Mouse (Mus musculus) subcutaneous adipose tissue, adult 2 months (tissue): ENCODE data around the gene Gm49510. TPM values are rescaled to one million over a fixed set of nuclear protein-coding genes. Genes with fewer than 3 reads are reported as not detected.

Source experiments
- polyA plus RNA-seq: library from polyadenylated mRNA; depleted of rRNA; stranded (reverse); fragments of >200 nt; gene quantifications from 2 replicates; pipeline ENCODE4 v1.2.3, GENCODE M21; 2012; ENCODE audit warnings: low replicate concordance; rRNA removed

Gene Gm49510
- polyA plus RNA-seq, result 0.04 and 0.08 TPM in 2 replicates

DNA sequence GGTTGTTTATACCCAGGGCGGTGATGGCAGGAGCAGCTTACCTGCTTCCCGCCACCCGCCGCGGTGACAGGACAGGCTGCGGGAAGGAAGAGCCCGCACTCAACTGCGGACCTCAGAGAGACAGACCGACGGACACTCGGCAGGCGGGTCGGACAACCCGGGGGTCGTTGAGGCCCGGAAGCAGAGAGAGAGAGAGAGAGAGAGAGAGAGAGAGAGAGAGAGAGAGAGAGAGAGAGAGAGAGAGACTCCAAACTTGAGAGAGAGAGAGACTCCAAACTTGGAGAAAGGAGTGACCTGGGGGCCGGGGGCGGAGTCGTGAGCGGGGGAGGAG lies at the start of gene Gm49510:
Gm49510 (plus strand) TSS at position 259 of the 331 bp plus-strand sequence.

GRCm38 (mm10) chr15:78855303-78855965 lies 44.0 kb upstream of the Gm49510 start, which contains the start of gene Lgals2:
Lgals2 (minus strand) TSS chr15:78855529.

DNA sequence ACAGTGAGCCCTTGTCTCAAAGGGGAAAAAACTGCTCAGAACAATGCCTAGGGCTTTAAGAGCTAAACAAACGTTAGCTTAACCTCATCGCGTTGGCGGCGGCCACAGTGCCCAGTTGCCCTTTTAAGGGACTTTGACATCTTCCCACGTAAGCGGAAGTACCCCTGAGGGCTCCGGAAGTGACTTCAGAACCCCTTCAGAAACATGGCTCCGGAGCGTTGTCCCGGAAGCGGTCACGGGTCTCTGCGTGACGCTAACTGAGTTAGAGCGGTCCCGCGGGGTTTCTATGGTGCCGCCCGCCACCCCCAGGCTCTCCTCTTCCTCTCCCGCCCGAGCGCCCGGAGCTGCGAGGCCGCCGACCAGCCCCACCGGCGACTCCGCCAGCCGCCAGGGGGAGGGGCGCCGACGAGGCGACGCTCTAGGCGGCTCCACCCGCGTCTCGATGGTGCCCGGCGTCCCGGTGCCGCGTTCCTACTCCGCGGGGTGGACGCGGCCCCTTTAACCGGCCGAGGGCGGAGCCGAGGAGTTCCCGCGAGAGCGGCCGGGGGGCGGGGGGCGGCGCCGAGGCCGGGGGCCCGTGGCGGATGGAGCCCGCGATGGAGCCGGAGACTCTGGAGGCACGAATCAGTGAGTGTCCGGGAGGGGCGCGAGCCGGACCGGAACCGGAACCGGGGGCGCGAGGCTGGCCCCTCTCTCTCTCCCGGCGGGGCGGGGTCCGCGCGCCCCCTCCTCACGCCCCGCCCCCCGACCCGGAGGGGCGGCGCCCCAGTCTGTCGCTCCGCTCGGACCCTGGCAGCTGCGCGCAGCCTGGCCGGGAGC lies 22.3 kb upstream of the Gm49510 start, which contains the start of gene Gga1:
Gga1 (plus strand) TSS at position 200 of the 819 bp plus-strand sequence.

GRCm38 (mm10) chr15:78899740-78900584 lies 495 bp downstream of the Gm49510 start, which contains the start of gene Sh3bp1:
Sh3bp1 (plus strand) TSS chr15:78899768.

DNA sequence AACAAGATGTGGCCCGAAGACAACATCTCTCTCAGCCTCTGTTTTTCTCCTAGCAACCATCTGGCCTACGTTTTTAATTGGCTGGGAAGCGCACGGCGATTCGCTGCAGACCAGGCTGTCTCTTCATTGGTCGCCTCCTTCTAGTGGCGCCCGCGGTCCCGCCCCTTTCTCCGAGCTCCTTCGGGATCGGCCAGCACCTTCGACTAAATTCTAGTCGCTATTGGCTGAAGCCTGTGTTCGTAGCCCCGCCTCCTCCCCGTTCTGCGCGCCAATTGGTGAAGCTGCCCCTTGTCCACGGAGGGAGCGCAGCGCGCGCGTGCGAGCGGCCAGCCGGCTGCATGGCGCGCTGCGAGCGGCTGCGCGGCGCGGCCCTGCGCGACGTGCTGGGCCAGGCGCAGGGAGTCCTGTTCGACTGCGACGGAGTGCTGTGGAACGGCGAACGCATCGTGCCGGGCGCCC lies 14.2 kb downstream of the Gm49510 start, which contains the start of gene Pdxp:
Pdxp (plus strand) TSS at position 288 of the 459 bp plus-strand sequence.

DNA sequence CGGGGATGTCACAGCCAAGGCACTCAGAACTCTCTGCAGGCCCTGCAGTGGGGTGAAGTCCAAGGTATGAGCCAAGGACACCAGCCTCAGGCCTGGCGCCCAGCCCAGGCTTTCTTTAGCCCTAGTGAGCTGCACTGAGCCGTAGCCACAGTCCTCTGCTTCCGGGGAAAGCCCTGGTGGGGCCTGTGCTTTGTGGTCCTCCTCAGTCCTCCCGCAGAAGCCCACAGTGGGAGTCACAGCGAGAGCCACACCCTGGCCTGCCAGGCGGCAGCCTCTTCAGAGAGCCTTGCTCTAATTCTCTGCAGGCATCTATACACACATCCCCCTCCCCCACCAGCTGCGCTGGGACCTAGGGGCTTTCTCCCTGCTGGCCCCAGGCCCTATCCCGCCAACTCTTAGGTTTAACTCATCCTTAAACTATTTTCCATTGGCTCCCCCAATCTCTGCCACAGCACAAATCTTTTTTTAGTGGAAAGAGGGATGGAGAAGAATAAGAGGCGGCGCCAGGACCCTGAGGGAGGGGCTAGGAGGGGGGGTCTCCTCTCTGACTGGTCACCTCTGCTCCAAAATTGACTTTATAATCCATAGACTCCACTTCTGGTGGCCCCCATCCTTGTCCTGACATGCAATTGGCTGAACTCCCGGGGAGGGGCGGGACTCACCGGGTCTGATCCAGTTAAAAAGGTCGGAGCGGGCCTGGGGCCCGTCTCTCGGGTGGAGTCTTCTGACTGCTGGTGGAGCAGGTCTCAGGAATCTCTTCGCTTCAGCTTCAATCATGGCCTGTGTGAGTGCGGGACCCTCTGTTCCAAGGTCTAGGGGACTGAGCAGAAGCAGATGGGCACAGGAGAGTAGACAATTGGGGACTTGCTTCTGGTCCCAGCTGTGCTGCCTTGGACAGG lies 26.8 kb downstream of the Gm49510 start, which contains the start of gene Lgals1:
Lgals1 (plus strand) TSS at position 705 of the 899 bp plus-strand sequence.

DNA sequence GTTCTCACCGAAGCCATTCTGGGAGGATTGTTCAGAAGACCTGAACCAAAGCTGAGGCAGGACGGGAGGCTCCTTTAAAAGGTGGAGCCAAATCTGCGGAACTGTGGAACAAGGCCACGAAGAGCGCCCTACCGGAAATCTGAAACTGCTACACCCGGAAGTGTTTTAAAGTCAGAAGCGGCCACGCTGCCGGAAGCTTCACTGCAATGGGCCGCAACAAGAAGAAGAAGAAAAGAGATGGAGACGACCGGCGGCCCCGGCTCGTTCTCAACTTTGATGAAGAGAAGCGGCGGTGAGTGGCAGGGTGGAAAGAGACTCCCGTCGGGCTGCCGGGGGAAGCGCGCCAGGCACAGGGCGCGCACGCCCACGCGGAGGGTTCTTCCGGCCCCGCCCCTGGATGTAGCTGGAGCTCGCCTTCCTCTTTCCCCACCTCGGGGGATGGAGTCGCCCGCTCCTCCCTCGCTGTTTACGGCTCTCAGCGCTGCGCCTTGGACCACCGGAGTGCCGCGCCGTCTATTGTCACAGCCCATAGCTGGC lies 35.4 kb downstream of the Gm49510 start, which contains the start of gene Nol12:
Nol12 (plus strand) TSS at position 150 of the 537 bp plus-strand sequence.

DNA sequence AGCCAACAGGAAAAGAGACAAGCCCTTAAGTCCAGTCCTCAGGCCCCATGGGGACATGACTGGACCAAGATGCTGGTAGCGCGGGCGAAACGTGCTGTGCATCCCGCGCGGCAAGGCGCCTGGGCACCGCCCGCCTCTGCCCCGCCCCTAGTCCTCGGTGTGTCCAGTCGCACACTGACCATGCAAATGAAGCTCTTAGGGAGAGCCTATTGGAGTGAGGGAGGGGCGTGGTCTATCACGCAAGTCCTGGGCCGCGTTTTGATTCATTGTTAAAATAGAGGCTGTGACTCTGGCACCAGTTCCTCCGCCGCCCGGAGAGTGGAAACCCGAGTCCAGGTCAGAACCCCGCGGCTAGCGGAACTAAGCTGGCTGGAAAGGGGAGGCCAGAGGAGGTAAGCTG lies 48.2 kb downstream of the Gm49510 start, which contains the start of gene Triobp:
Triobp (plus strand) TSS at position 68 of the 400 bp plus-strand sequence.

Other genes with a start within 250 kb of the Gm49510 start
- gene Elfn2, start 180.9 kb upstream of the Gm49510 start, polyA plus RNA-seq, result 0.05 TPM in 1 of 2 replicates, not detected in the other
- 87.2 and 261 TPM in 2 replicates for gene Mfng, start 126.2 kb upstream of the Gm49510 start, polyA plus RNA-seq
- 28.9 and 72.2 TPM in 2 replicates for gene Card10, start 96.6 kb upstream of the Gm49510 start, polyA plus RNA-seq
- 113 and 345 TPM in 2 replicates for gene Cdc42ep1, start 57.0 kb upstream of the Gm49510 start, polyA plus RNA-seq
- gene Lgals2, start 44.1 kb upstream of the Gm49510 start, polyA plus RNA-seq, result 0.75 and 1.7 TPM in 2 replicates
- 77.4 and 85.5 TPM in 2 replicates for gene Gga1, start 22.5 kb upstream of the Gm49510 start, polyA plus RNA-seq
- gene Sh3bp1, start 101 bp downstream of the Gm49510 start, polyA plus RNA-seq, result 27.4 and 95.4 TPM in 2 replicates
- gene Pdxp, start 14.3 kb downstream of the Gm49510 start, polyA plus RNA-seq, result 7.4 and 12.8 TPM in 2 replicates
- 3,321 and 5,577 TPM in 2 replicates for gene Lgals1, start 27.1 kb downstream of the Gm49510 start, polyA plus RNA-seq
- 28.0 and 29.6 TPM in 2 replicates for gene Nol12, start 35.3 kb downstream of the Gm49510 start, polyA plus RNA-seq
- 71.7 and 108 TPM in 2 replicates for gene Triobp, start 48.1 kb downstream of the Gm49510 start, polyA plus RNA-seq
- 61.7 and 125 TPM in 2 replicates for gene H1f0, start 128.8 kb downstream of the Gm49510 start, polyA plus RNA-seq
- gene Galr3, start 142.2 kb downstream of the Gm49510 start, polyA plus RNA-seq, result 0.54 TPM in 1 of 2 replicates, not detected in the other
- 32.5 and 48.9 TPM in 2 replicates for gene Ankrd54, start 163.2 kb downstream of the Gm49510 start, polyA plus RNA-seq
- 229 TPM in 2 replicates for gene Eif3l, start 175.5 kb downstream of the Gm49510 start, polyA plus RNA-seq
- 29.8 and 85.6 TPM in 2 replicates for gene Micall1, start 209.2 kb downstream of the Gm49510 start, polyA plus RNA-seq
- gene Polr2f, start 241.3 kb downstream of the Gm49510 start, polyA plus RNA-seq, result 34.0 and 64.2 TPM in 2 replicates
- 3.5 and 6.9 TPM in 2 replicates for gene 1700088E04Rik, start 241.6 kb downstream of the Gm49510 start, polyA plus RNA-seq